Mouse (Mus musculus) small intestine, adult 2 months (tissue): ENCODE data around the gene Hmgn2. TPM values are rescaled to one million over a fixed set of nuclear protein-coding genes. Genes with fewer than 3 reads are reported as not detected.
"Not testable (repeated sequence)": the region's sequence is repeated elsewhere in the genome, so short reads cannot be mapped to it uniquely, and the experiment has no call there.

Experiments
- H3K27ac ChIP-seq: fragments of 200-500 bp; 2 replicates; pipeline ENCODE4 v1.5.1; 2012; ENCODE audit warnings: low read depth, low read length, control low read depth, inconsistent platforms; ENCODE audit not compliant: insufficient read depth
- H3K27me3 ChIP-seq: fragments of 200-500 bp; 2 replicates; pipeline ENCODE4 v1.6.1; 2012; ENCODE audit warnings: mild to moderate bottlenecking, moderate library complexity, low read length, inconsistent platforms; ENCODE audit not compliant: control insufficient read depth, insufficient read depth
- H3K36me3 ChIP-seq: fragments of 200-500 bp; 2 replicates; pipeline ENCODE4 v1.6.1; 2012; ENCODE audit warnings: mild to moderate bottlenecking, low read length, control low read depth, inconsistent platforms; ENCODE audit not compliant: control insufficient read depth, insufficient read depth
- H3K4me1 ChIP-seq: fragments of 200-500 bp; 2 replicates; pipeline ENCODE4 v1.6.1; 2012; ENCODE audit warnings: low read length, inconsistent platforms, mixed read lengths; ENCODE audit not compliant: control insufficient read depth, insufficient read depth, insufficient read length
- H3K4me3 ChIP-seq: fragments of 200-500 bp; 2 replicates; pipeline ENCODE4 v1.5.1; 2012; ENCODE audit warnings: low read depth, mild to moderate bottlenecking, control low read depth, inconsistent platforms, low read length, moderate library complexity
- CTCF ChIP-seq: fragments of 200-500 bp; IDR thresholded peaks from 2 replicates; pipeline ENCODE4 v1.5.1; 2012; ENCODE audit warnings: low read depth, mild to moderate bottlenecking, control low read depth, inconsistent platforms, low read length, moderate library complexity, mixed read lengths; ENCODE audit not compliant: insufficient replicate concordance, insufficient read length; ENCODE audit errors: extremely low read depth
- POLR2A ChIP-seq: fragments of 200-500 bp; IDR thresholded peaks from 2 replicates; pipeline ENCODE4 v1.6.1; 2012; ENCODE audit warnings: low read depth, mild to moderate bottlenecking, control low read depth, inconsistent platforms, low read length, moderate library complexity
- WGBS: fragments of 180-500 bp; shearing (Covaris S2); methylation state at CpG from one replicate; pipeline ENCODE4 v1.1.7; 2018; 5-methylcytosine and 5-hydroxymethylcytosine counted together
- polyA plus RNA-seq: library from polyadenylated mRNA; depleted of rRNA; stranded (reverse); fragments of >200 nt; gene quantifications from 2 replicates; pipeline ENCODE4 v1.2.3, GENCODE M21; 2012

Gene Hmgn2
- polyA plus RNA-seq, 1 experiment = 6.3 TPM

- Histone ChIP-seq H3K4me3 (peak within 1 kb of the TSS; percentile 68), H3K36me3 (peaks cover 6% of the 10 kb centered on the region; the same call in 1 of the 2 replicates), H3K27me3 (no peaks in the 10 kb centered on the region), H3K4me1 (no peaks in the 10 kb centered on the region; the same call in 1 of the 2 replicates), H3K27ac (no peak within 1 kb of the TSS)
- WGBS = 1% methylated on average over 49 of the region's 49 CpGs
- TF ChIP-seq POLR2A (peak; percentile 50; the same call in 1 of the 2 replicates), CTCF (no peak)
These were observed 32.3 kb upstream of the Hmgn2 start, which contains the start of gene Dhdds for GRCm38 (mm10) chr4:134000466-134001438. Dhdds (minus strand) TSS chr4:134000918.

GRCm38 (mm10) chr4:133994697-133995096 is 26.2 kb upstream of the Hmgn2 start:
- TF ChIP-seq CTCF (no peak), POLR2A (no peak)
- WGBS = 74% methylated on average over 8 of the region's 8 CpGs
- H3K27me3 ChIP-seq = no peaks in the 10 kb centered on the region
- H3K4me3 ChIP-seq = no peak overlapping the region
- no peak overlapping the region for H3K27ac ChIP-seq
- no peaks in the 10 kb centered on the region; the same call in 1 of the 2 replicates for H3K4me1 ChIP-seq
- peaks cover 36% of the 10 kb centered on the region for H3K36me3 ChIP-seq

GRCm38 (mm10) chr4:133991087-133991660 is 22.7 kb upstream of the Hmgn2 start:
- peaks cover 41% of the 10 kb centered on the region for H3K36me3 ChIP-seq

GRCm38 (mm10) chr4:133990035-133990434 is 21.6 kb upstream of the Hmgn2 start:
- H3K27me3 ChIP-seq = no peaks in the 10 kb centered on the region
- H3K4me3 ChIP-seq = no peak overlapping the region
- peaks cover 38% of the 10 kb centered on the region for H3K36me3 ChIP-seq
- no peak overlapping the region for H3K27ac ChIP-seq
- H3K4me1 ChIP-seq = no peaks in the 10 kb centered on the region
- 82% methylated on average over 4 of the region's 4 CpGs for WGBS
- no peak for TF ChIP-seq CTCF
- no peak for TF ChIP-seq POLR2A

More at GRCm38 (mm10) chr4:133991087-133991660, 22.7 kb upstream of the Hmgn2 start:
- WGBS = 69% methylated on average over 13 of the region's 13 CpGs
- no peak overlapping the region for H3K27ac ChIP-seq
- no peaks in the 10 kb centered on the region for H3K4me1 ChIP-seq
- no peaks in the 10 kb centered on the region for H3K27me3 ChIP-seq
- TF ChIP-seq CTCF = no peak
- no peak for TF ChIP-seq POLR2A
- H3K4me3 ChIP-seq = no peak overlapping the region

GRCm38 (mm10) chr4:133988289-133988688 is 19.8 kb upstream of the Hmgn2 start:
- peaks cover 28% of the 10 kb centered on the region for H3K36me3 ChIP-seq
- not testable (repeated sequence) for H3K4me1 ChIP-seq, H3K27me3 ChIP-seq, H3K4me3 ChIP-seq, H3K27ac ChIP-seq
- WGBS = 87% methylated on average over 8 of the region's 8 CpGs

- WGBS = 93% methylated on average over 13 of the region's 13 CpGs
- Histone ChIP-seq H3K4me1 (no peaks in the 10 kb centered on the region), H3K27me3 (no peaks in the 10 kb centered on the region), H3K27ac (no peak overlapping the region), H3K36me3 (peaks cover 30% of the 10 kb centered on the region), H3K4me3 (no peak overlapping the region)
- no peak for TF ChIP-seq POLR2A
- TF ChIP-seq CTCF = no peak
These were observed 14.5 kb upstream of the Hmgn2 start for GRCm38 (mm10) chr4:133982936-133983335.

GRCm38 (mm10) chr4:133980496-133980895 is 12.0 kb upstream of the Hmgn2 start:
- WGBS = 88% methylated on average over 5 of the region's 5 CpGs
- no peak overlapping the region for H3K4me3 ChIP-seq
- no peaks in the 10 kb centered on the region for H3K27me3 ChIP-seq
- no peaks in the 10 kb centered on the region for H3K4me1 ChIP-seq
- TF ChIP-seq CTCF = no peak
- no peak for TF ChIP-seq POLR2A
- H3K27ac ChIP-seq = no peak overlapping the region
- peaks cover 29% of the 10 kb centered on the region for H3K36me3 ChIP-seq
